Mouse (Mus musculus) MEL (cell line): ENCODE results near the gene Dnal4. TPM values are rescaled to one million over a fixed set of nuclear protein-coding genes. Genes with fewer than 3 reads are reported as not detected.

Source experiments
- DNase-seq: peaks from one replicate; pipeline ENCODE4 v3.0.0; 2011; ENCODE audit warnings: low read depth, low spot score
- H3K27ac ChIP-seq: 2 replicates; pipeline ENCODE4 v1.5.1; 2012; ENCODE audit warnings: low read depth, mild to moderate bottlenecking, control low read depth, low read length, moderate library complexity; ENCODE audit not compliant: control insufficient read depth
- H3K27me3 ChIP-seq, 2 experiments: fragments of 150-350 bp in 1 of 2; sonication (generic) in 1 of 2; 2 replicates each; pipeline ENCODE4 v1.6.1; 2012; ENCODE audit warnings: low read length in 2 of 2, mild to moderate bottlenecking in 2 of 2, improper control_type of control experiment in 1 of 2, moderate library complexity in 1 of 2; ENCODE audit not compliant: insufficient read depth in 2 of 2, control insufficient read depth in 1 of 2
- H3K36me3 ChIP-seq, 2 experiments: 2 replicates each; pipeline ENCODE4 v1.6.1; 2012 to 2014; ENCODE audit warnings: low read length in 2 of 2, improper control_type of control experiment in 1 of 2, inconsistent platforms in 1 of 2, mild to moderate bottlenecking in 1 of 2; ENCODE audit not compliant: insufficient read depth in 2 of 2, control insufficient read depth in 1 of 2
- H3K4me1 ChIP-seq, 2 experiments: fragments of 150-350 bp in 1 of 2; sonication (generic) in 1 of 2; 2 replicates each; pipeline ENCODE4 v1.6.1; 2012; ENCODE audit warnings: low read length in 2 of 2, improper control_type of control experiment in 1 of 2, mild to moderate bottlenecking in 1 of 2; ENCODE audit not compliant: insufficient read depth in 2 of 2, control insufficient read depth in 1 of 2
- H3K4me3 ChIP-seq, 2 experiments: fragments of 150-350 bp in 1 of 2; sonication (generic) in 1 of 2; 2 replicates each; pipeline ENCODE4 v1.5.1; 2012; ENCODE audit warnings: low read depth in 2 of 2, low read length in 2 of 2, mild to moderate bottlenecking in 2 of 2, moderate library complexity in 2 of 2, control low read depth in 1 of 2, improper control_type of control experiment in 1 of 2; ENCODE audit not compliant: control insufficient read depth in 1 of 2, insufficient read depth in 1 of 2
- H3K79me2 ChIP-seq: 2 replicates; pipeline ENCODE4 v1.6.1; 2012; ENCODE audit warnings: mild to moderate bottlenecking, low read length, moderate library complexity; ENCODE audit not compliant: control insufficient read depth, poor library complexity, insufficient read depth
- H3K9ac ChIP-seq: 2 replicates; pipeline ENCODE4 v1.6.1; 2012; ENCODE audit warnings: low read depth, mild to moderate bottlenecking, control low read depth, low read length, moderate library complexity; ENCODE audit not compliant: control insufficient read depth, poor library complexity, severe bottlenecking
- H3K9me3 ChIP-seq: fragments of 150-350 bp; sonication (generic); replicated peaks from 2 replicates; pipeline ENCODE4 v1.6.1; 2012; ENCODE audit warnings: mild to moderate bottlenecking, low read length, improper control_type of control experiment, moderate library complexity; ENCODE audit not compliant: insufficient read depth
- BHLHE40 ChIP-seq: IDR thresholded peaks from 2 replicates; pipeline ENCODE4 v1.6.1; 2012; ENCODE audit warnings: low read depth, mild to moderate bottlenecking, inconsistent platforms, low read length, improper control_type of control experiment, borderline replicate concordance
- CHD1 ChIP-seq: IDR thresholded peaks from 2 replicates; pipeline ENCODE4 v1.6.1; 2012; ENCODE audit warnings: low read depth, mild to moderate bottlenecking, inconsistent platforms, low read length, improper control_type of control experiment
- CTCF ChIP-seq, 3 experiments: IDR thresholded peaks in 2 of 3; conservative IDR thresholded peaks in 1 of 3; 2 replicates each; pipeline ENCODE4 v1.5.1; 2011 to 2012; ENCODE audit warnings: low read length in 3 of 3, low read depth in 2 of 3, mild to moderate bottlenecking in 2 of 3, improper control_type of control experiment in 1 of 3, inconsistent platforms in 1 of 3, mixed read lengths in 1 of 3, moderate library complexity in 1 of 3; ENCODE audit not compliant: control insufficient read depth in 1 of 3, insufficient read depth in 1 of 3, poor library complexity in 1 of 3, severe bottlenecking in 1 of 3
- E2F4 ChIP-seq: IDR thresholded peaks from 2 replicates; pipeline ENCODE4 v1.6.1; 2011; ENCODE audit warnings: low read depth, low read length, improper control_type of control experiment, borderline replicate concordance
- ELF1 ChIP-seq: IDR thresholded peaks from 2 replicates; pipeline ENCODE4 v1.6.1; 2014; ENCODE audit warnings: low read depth, mild to moderate bottlenecking, inconsistent platforms, low read length, improper control_type of control experiment, moderate library complexity
- GABPA ChIP-seq: IDR thresholded peaks from 2 replicates; pipeline ENCODE4 v1.6.1; 2012; ENCODE audit warnings: low read depth, mild to moderate bottlenecking, inconsistent platforms, low read length, improper control_type of control experiment, moderate library complexity
- HCFC1 ChIP-seq: IDR thresholded peaks from 2 replicates; pipeline ENCODE4 v1.6.1; 2012; ENCODE audit warnings: low read depth, mild to moderate bottlenecking, inconsistent platforms, low read length, improper control_type of control experiment, moderate library complexity
- JUND ChIP-seq: IDR thresholded peaks from 2 replicates; pipeline ENCODE4 v1.6.1; 2011; ENCODE audit warnings: low read depth, mild to moderate bottlenecking, improper control_type of control experiment, low read length
- MAFK ChIP-seq: IDR thresholded peaks from 2 replicates; pipeline ENCODE4 v1.6.1; 2011; ENCODE audit warnings: low read depth, mild to moderate bottlenecking, low read length, improper control_type of control experiment, borderline replicate concordance
- MAX ChIP-seq: IDR thresholded peaks from 2 replicates; pipeline ENCODE4 v1.6.1; 2011; ENCODE audit warnings: low read length, improper control_type of control experiment
- MEF2A ChIP-seq: IDR thresholded peaks from 2 replicates; pipeline ENCODE4 v1.6.1; 2014; ENCODE audit warnings: low read depth, mild to moderate bottlenecking, inconsistent platforms, low read length, improper control_type of control experiment; ENCODE audit not compliant: poor library complexity, insufficient replicate concordance, severe bottlenecking; ENCODE audit errors: extremely low read depth
- MXI1 ChIP-seq: IDR thresholded peaks from 2 replicates; pipeline ENCODE4 v1.6.1; 2011; ENCODE audit warnings: mild to moderate bottlenecking, low read depth, low read length, improper control_type of control experiment
- MYC ChIP-seq: IDR thresholded peaks from 2 replicates; pipeline ENCODE4 v1.6.1; 2011; ENCODE audit warnings: low read depth, mild to moderate bottlenecking, low read length, improper control_type of control experiment, moderate library complexity
- NELFE ChIP-seq: IDR thresholded peaks from 2 replicates; pipeline ENCODE4 v1.6.1; 2011; ENCODE audit warnings: low read depth, low read length, improper control_type of control experiment
- NRF1 ChIP-seq: IDR thresholded peaks from 2 replicates; pipeline ENCODE4 v1.6.1; 2014; ENCODE audit warnings: low read depth, mild to moderate bottlenecking, inconsistent platforms, low read length, improper control_type of control experiment, moderate library complexity; ENCODE audit not compliant: poor library complexity, insufficient read depth, severe bottlenecking
- POLR2AphosphoS2 ChIP-seq: IDR thresholded peaks from 2 replicates; pipeline ENCODE4 v1.6.1; 2011; ENCODE audit warnings: low read length, improper control_type of control experiment
- RAD21 ChIP-seq: IDR thresholded peaks from 2 replicates; pipeline ENCODE4 v1.6.1; 2011; ENCODE audit warnings: mild to moderate bottlenecking, low read depth, low read length, improper control_type of control experiment
- RCOR1 ChIP-seq: IDR thresholded peaks from 2 replicates; pipeline ENCODE4 v1.6.1; 2012; ENCODE audit warnings: low read depth, mild to moderate bottlenecking, inconsistent platforms, low read length, improper control_type of control experiment
- SIN3A ChIP-seq: IDR thresholded peaks from 2 replicates; pipeline ENCODE4 v1.6.1; 2012; ENCODE audit warnings: low read length, improper control_type of control experiment, inconsistent platforms
- SMC3 ChIP-seq: IDR thresholded peaks from 2 replicates; pipeline ENCODE4 v1.6.1; 2011; ENCODE audit warnings: low read depth, low read length, improper control_type of control experiment
- TAL1 ChIP-seq: IDR thresholded peaks from 2 replicates; pipeline ENCODE4 v1.6.1; 2012; ENCODE audit warnings: mild to moderate bottlenecking, inconsistent platforms, low read length, moderate library complexity, mixed read lengths
- TBP ChIP-seq: IDR thresholded peaks from 2 replicates; pipeline ENCODE4 v1.8.0; 2011; ENCODE audit warnings: low read depth, low read length, improper control_type of control experiment
- TCF12 ChIP-seq: IDR thresholded peaks from 2 replicates; pipeline ENCODE4 v1.6.1; 2014; ENCODE audit warnings: low read depth, mild to moderate bottlenecking, inconsistent platforms, low read length, improper control_type of control experiment, moderate library complexity
- UBTF ChIP-seq: IDR thresholded peaks from 2 replicates; pipeline ENCODE4 v1.6.1; 2012; ENCODE audit warnings: low read depth, mild to moderate bottlenecking, inconsistent platforms, low read length, improper control_type of control experiment, moderate library complexity, borderline replicate concordance; ENCODE audit not compliant: insufficient read depth
- USF1 ChIP-seq: IDR thresholded peaks from 2 replicates; pipeline ENCODE4 v1.6.1; 2014; ENCODE audit warnings: low read depth, mild to moderate bottlenecking, inconsistent platforms, low read length, improper control_type of control experiment, moderate library complexity
- ZC3H11A ChIP-seq: IDR thresholded peaks from 2 replicates; pipeline ENCODE4 v1.6.1; 2012; ENCODE audit warnings: low read depth, mild to moderate bottlenecking, inconsistent platforms, low read length, improper control_type of control experiment
- polyA plus RNA-seq, 2 experiments: library from polyadenylated mRNA; stranded (reverse) in 1 of 2; unstranded in 1 of 2; fragments of >175 nt in 1 of 2; fragments of >200 nt in 1 of 2; gene quantifications; 2 replicates each; pipeline versions ENCODE4 v1.2.1 to v1.2.4; 2012; ENCODE audit warnings: low replicate concordance in 2 of 2, low read depth in 1 of 2; ENCODE audit not compliant: insufficient read length in 2 of 2, insufficient read depth in 1 of 2, missing spikeins in 1 of 2
- total RNA-seq: library from RNA; depleted of rRNA; stranded (reverse); fragments of 300-350 nt; gene quantifications from 2 replicates; pipeline ENCODE4 v1.2.3, GENCODE M21; 2012

Dnal4 gene
- total and polyA plus RNA-seq, 3 experiments: 19.5 to 30.0 TPM; not detected in 1

GRCm38 (mm10) chr15:79755977-79756625 lies 21.5 kb downstream of the Dnal4 start:
- no peaks in the 10 kb centered on the region for H3K36me3 ChIP-seq
- no peak for DNase-seq

DNA sequence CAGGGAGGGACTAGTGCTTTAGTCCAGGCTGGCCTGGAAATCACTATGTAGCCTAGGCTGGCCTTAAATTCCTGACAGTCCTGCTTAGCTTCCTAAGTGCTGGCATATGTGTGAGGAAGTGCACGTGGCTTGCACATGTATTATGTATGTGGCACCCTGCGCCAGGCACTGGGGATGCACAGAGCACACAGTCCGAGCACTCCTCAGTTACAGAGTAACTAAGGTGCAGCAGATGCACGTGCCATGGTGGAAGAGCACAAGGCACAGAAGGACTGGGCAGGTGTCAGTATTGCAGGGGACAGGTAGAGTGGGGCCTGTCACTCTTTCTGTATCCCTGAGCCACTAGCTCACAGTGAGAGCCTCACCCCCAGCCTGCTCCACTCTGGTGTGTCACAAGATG lies 22.5 kb downstream of the Dnal4 start:
- DNase-seq: no peak
- Histone ChIP-seq H3K27ac (no peak overlapping the region), H3K4me1 (no peaks in the 10 kb centered on the region), H3K27me3 (no peaks in the 10 kb centered on the region), H3K9me3 (no peaks in the 10 kb centered on the region), H3K36me3 (no peaks in the 10 kb centered on the region), H3K79me2 (no peaks in the 10 kb centered on the region), H3K4me3 (no peak overlapping the region), H3K9ac (no peak overlapping the region)
- no peak for TF ChIP-seq GABPA
- no peak for TF ChIP-seq CTCF (IDR thresholded peaks at IDR 0.05 in 2 of 3, conservative IDR thresholded peaks at IDR 0.05 in 1 of 3; ENCODE audit: control insufficient read depth in 1 of 3, insufficient read depth in 1 of 3, low read depth in 2 of 3, low read length in 3 of 3, poor library complexity in 1 of 3, severe bottlenecking in 1 of 3)
- TF ChIP-seq RAD21: no peak
- no peak for TF ChIP-seq JUND
- TF ChIP-seq E2F4: no peak
- no peak for TF ChIP-seq MXI1
- no peak for TF ChIP-seq NRF1
- TF ChIP-seq CHD1: no peak
- TF ChIP-seq MAFK: no peak
- no peak for TF ChIP-seq POLR2AphosphoS2
- no peak for TF ChIP-seq TBP
- TF ChIP-seq HCFC1: no peak
- TF ChIP-seq USF1: no peak
- no peak for TF ChIP-seq BHLHE40
- TF ChIP-seq SIN3A: no peak

More at GRCm38 (mm10) chr15:79755977-79756625, 21.5 kb downstream of the Dnal4 start:
- no peak for TF ChIP-seq GABPA
- no peak for TF ChIP-seq BHLHE40
- H3K27me3 ChIP-seq: no peaks in the 10 kb centered on the region
- no peaks in the 10 kb centered on the region for H3K4me1 ChIP-seq
- no peak overlapping the region for H3K4me3 ChIP-seq
- H3K27ac ChIP-seq: no peak overlapping the region
- H3K79me2 ChIP-seq: no peaks in the 10 kb centered on the region
- H3K9ac ChIP-seq: no peak overlapping the region
- H3K9me3 ChIP-seq: no peaks in the 10 kb centered on the region

DNA sequence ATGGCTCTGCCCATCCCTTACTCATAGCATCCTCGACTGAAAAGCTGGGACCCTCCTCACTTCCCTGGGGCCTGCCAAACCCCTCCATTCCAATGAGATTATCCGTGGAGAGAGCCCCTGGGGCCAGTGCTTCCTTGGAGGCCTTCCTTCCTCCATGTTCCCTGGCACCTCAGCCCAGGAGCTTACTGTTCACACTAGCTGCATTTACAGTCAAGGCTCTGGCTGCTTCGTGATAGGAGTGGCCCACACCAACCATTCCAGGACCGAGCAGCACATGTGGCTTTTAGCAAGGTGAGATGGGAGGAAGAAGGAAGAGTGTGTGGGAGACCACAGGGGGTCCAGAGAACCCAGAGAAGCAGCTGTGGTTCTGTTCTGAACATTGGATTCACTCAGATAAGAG lies 23.8 kb downstream of the Dnal4 start:
- Histone ChIP-seq H3K36me3 (no peaks in the 10 kb centered on the region), H3K27me3 (no peaks in the 10 kb centered on the region), H3K27ac (no peak overlapping the region), H3K9ac (no peak overlapping the region), H3K4me3 (no peak overlapping the region), H3K9me3 (no peaks in the 10 kb centered on the region), H3K4me1 (no peaks in the 10 kb centered on the region), H3K79me2 (no peaks in the 10 kb centered on the region)
- DNase-seq: no peak
- TF ChIP-seq RCOR1 (no peak), ELF1 (no peak), UBTF (no peak), TAL1 (no peak), HCFC1 (no peak), ZC3H11A (no peak), NELFE (no peak), GABPA (no peak), MAX (no peak), MEF2A (no peak), TBP (no peak), SMC3 (no peak), TCF12 (no peak), MAFK (no peak), POLR2AphosphoS2 (no peak), MYC (no peak)
